Mouse (Mus musculus): ENCODE measurements around the gene Tmem243.
A peak's percentile ranks its signal among the peaks of the same experiment; 100 is the strongest.
"Not testable (repeated sequence)": the region's sequence is repeated elsewhere in the genome, so short reads cannot be mapped to it uniquely, and the experiment has no call there.

Tmem243 gene

DNA sequence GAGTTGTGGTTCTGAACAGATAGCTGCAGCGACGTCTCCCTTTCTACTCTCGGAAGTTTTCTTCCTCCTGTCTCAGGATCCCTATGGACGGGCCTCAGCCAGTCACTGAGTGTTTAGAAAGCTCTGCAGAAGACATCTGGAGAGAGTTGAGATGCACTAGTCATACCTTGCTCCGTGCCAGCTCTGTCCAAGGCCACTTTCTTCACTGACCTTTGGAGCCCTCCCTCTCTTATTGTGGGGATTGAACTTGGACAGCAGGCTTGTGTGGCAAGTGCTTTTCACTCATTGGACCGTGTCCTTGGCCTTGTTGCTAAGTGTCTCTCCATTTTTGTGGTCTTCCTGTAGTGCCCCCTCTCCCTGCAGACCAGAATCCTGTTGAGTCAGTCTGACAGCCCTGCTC, 6.3 kb downstream of the Tmem243 start:
- DNase-seq (ENCODE audit: low spot score in 2 of 2) = no peak

DNA sequence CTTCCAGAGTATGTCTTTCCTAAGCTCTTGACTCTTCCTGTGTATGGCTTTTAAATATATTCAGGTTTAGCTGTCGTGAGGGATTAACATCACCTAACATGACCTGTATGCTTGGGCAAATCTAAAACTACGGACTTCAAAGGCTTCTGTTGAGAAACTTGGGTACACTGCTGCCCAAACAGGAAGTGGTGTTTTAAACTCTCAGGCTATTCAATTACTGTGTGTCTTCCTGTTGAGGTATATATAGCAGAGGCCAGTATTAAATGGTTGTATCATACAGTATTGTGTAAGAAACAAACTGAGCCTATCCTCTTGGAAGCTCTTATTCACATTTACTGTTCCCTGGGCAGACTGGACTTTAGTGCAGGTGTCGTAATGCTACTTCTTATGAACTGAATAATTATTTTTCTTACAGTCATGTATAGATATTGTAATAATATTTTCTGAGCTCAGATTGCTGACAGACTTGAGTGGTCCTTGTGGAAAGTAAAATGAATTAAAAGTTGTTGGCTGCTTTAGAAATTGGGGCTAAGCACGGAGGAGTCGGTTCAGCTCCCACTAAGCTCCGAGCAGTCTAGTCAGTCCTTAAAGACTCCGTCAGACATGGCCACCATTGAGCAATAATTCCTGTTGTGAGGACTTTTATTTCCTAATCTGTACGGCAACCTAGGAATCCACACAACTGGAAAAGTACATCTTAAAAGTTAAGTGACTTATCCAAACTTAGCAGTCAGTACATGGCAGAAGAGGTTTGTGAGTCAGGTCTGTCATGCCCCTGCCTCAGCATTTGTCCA, 7.0 kb downstream of the Tmem243 start:
- no peak for DNase-seq (ENCODE audit: low spot score in 2 of 2)

DNA sequence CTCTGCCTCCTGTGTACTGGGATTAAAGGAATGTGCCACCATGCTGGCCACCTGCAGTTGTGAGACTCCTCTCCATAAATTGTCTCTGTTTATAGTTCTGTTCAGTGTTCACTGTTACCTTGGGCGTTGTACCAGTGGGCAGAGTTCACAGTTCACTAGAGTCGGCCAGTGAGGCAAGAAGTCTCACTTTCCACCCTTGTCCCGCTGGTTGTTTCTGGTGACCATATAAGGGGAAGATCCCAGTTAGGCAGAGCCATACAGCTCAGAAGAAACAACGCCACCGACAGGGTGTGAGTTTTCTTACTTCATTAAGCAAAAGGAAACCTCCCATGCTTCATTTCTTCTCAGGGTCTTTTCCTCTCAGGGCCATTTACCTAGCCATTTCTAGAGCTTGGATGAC, 8.0 kb downstream of the Tmem243 start:
- DNase-seq (ENCODE audit: low spot score in 2 of 2) = no peak

DNA sequence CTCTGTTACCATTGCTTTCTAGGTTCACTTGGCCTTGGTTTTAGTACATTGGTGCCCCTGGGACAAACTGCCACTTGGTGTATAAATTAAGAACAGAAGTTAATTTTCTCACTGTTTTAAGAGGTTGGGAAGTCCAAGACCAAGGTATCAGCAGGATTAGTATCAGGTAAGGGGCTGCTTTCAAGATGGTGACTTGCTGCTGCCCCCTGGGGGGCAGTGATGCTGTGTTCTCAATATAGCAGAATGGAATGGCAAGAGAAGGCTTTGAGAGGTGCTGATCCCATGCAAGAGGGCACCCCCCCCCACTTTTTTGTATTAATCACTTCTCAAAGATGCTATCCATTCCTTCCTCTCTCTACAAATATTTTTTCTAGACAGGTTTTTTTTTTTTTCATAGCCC, 9.1 kb downstream of the Tmem243 start:
- DNase-seq (ENCODE audit: low spot score in 2 of 2) = no peak

DNA sequence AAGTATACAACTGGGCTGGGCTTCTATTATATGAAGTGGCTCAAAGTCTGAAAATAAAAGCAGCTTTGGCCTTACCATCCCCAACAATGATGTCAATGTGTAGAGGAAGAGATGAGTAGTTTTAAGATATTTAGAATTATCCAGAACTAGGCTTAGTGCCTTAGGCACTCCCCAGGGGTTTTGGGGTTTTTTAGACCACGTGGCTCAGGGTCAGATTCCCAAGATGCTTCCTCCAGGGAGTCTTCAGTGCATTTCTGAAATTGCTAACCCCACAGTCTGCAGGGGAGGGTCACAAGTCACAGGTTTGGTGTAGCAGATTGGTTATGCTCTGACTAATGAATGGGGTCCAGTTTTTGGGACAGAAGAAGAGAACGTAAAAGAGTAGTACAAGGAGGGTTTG, 10.8 kb downstream of the Tmem243 start:
- no peak for DNase-seq (ENCODE audit: low spot score in 2 of 2)

DNA sequence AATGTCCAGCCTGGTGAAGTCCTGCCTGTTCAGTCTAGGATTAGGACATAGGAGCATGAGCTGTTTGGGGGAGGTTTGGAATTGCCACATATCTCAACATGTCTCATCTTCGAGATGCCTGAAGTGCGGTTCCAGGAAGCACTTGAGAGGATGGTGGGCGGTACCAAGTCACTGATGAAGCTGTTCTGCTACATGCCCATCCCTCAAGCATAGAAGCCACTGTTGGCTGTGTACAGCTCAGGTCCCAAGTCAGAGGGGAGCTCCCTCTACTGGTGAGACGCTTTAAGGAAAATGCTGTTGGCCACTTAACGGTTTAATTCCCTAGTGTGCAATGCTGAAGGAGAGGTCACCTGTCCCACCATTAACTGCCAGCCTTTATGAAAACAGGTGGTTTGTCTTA, 11.3 kb downstream of the Tmem243 start:
- peak; percentile 23 to 41 for DNase-seq (ENCODE audit: low spot score in 2 of 2)

DNA sequence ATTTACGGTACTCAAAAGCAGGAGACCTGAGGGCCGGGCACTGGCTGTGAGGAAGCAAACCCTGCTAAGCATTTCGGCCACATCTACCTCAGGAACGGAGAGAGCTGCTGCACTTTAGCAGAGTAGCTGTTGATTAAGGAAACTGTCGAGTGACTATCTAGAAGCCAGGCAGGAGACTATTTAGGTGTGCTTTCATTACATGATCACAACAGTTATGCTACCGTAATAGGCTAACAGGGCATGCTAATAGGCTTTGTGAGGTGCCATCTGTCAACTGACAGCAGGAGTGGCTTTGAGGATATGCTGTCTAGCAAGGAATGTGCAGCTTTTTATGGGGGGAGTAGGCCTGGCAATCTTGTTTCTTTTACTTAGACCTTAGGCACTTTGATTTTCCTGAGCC, 13.7 kb downstream of the Tmem243 start:
- DNase-seq (ENCODE audit: low spot score in 2 of 2) = no peak

GRCm38 (mm10) chr5:9124134-9124533, 23.7 kb downstream of the Tmem243 start:
- no peak for DNase-seq (ENCODE audit: low spot score in 2 of 2)

- no peak for DNase-seq (ENCODE audit: low spot score in 2 of 2)
These were observed 28.1 kb downstream of the Tmem243 start for GRCm38 (mm10) chr5:9128566-9128965.

- DNase-seq (ENCODE audit: low spot score in 2 of 2) = no peak
These were observed 31.3 kb downstream of the Tmem243 start for GRCm38 (mm10) chr5:9131786-9132185.

DNA sequence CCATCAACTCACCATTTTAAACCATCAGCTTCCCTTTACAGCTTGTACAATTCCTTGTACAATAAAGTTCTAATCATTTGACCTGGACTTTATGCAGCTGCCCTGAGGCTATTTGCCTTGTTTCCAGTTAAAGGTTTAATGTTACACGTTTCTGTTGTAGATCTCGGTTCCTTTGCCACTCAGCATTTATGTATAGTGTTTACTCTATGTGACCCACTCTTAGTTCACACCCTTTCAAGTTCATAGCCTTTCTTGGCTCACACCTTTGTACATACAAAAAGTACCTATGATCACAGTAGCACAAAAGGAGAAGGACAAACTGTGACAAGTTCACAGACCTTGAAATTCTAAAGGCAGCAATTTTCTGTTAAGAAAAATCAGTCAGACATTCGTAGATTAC, 35.1 kb downstream of the Tmem243 start:
- no peak for DNase-seq (ENCODE audit: low spot score in 2 of 2)

GRCm38 (mm10) chr5:9140724-9141123, 40.3 kb downstream of the Tmem243 start:
- DNase-seq (ENCODE audit: low spot score in 2 of 2) = no peak

DNA sequence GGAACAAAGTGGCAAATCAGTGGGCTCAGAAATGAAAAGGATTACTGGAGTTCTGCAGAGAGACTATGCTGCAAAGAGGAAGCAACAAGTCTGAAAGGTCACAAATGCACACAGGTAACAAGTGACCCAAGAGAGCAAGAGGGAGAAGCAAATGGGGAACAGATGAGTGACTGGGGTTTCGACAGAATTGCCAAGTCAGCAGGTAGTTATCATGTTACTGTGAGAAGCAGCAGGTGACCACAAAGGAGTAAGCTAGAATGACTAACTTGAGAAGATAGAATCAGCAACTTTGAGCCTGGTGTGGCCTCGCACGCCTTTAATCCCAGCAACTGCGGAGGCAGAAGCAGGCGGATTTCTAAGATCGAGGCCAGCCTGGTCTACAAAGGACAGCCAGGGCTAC, 41.9 kb downstream of the Tmem243 start:
- no peak for DNase-seq (ENCODE audit: low spot score in 2 of 2)

DNA sequence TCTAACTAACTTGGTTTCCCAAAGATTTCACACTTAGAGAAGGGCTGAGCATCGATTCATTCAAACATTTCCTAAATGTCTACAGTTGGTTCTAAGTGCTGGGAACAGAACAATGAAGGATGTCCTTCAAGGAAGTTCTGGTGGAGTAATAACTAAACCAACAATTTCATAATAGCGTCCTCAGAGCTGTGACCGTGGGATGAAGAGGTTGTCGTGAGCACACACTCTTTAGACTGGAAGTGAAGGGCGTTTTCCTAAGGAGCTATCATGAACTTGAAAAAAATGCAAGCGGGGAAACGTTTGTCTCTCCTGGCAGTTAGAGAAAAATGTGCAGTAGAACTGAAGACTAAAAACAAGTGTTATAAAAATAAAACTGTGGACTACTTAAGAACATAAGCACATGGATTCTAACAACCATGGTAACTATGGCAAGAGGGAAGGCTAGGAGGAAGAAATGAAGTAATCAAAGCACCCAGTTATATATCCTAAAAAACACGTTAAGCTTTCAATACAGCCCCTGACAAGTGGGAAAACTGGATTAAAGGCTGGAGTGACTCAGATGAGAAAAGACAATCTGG, 48.9 kb downstream of the Tmem243 start:
- no peak for DNase-seq (ENCODE audit: low spot score in 2 of 2)

DNA sequence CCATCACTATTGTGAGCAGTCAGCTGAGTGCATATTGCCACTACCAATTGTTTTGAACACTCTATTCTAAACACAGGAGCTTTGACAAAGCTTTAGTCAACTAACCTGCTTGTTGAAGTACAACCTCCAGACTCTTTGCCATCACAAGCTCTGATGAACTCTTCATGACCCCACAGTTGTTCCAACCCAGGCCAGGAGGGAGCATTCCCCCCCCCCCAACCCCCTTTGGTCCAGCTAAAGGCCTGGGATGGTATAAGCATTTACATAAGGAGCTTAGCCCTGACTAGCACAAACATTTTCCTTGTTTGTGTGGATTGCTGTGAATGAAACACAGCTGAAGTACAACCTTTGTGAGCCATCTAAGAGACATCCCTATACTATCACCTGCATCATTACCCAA, 56.3 kb downstream of the Tmem243 start:
- no peak for DNase-seq (ENCODE audit: low spot score in 2 of 2)

- DNase-seq (ENCODE audit: low spot score in 2 of 2) = no peak
These were observed 56.9 kb downstream of the Tmem243 start for GRCm38 (mm10) chr5:9157336-9157735.

DNA sequence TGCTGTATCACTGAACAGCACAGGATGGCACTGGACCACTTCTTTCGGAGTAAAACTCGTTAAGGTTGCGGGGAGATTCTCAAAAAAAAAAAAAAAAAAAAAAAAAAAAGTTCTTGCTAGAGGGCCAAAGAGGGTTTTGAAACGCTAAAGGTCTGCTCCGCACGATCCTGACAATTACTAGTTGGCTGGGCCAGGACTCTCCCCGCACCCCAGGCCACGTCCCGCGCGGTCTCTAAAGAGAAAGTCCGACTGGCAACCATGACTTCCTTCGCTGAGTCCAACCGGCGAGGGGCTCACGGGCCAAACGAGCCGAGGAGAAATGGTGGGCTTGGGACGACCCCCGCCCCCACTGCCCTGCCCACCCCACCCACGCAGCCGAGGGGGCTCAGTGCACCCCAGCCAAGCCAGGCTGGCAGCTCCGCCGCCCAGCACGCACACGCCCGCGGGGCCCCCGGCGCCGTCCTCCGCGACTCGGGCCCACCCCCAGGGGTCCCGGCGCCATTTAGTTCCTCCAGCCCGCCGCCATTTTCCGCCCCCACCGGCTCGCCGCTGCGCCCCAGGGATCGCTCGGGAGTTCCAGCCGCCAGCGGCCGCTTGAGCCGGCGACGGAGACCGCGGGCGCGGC, 60.5 kb downstream of the Tmem243 start:
- peak in 1 of 2 experiments; percentile 50 for DNase-seq (ENCODE audit: low spot score in 2 of 2)

- DNase-seq (ENCODE audit: low spot score in 2 of 2) = peak; percentile 87 to 88
These were observed 61.1 kb downstream of the Tmem243 start, which contains the start of gene Dmtf1 for GRCm38 (mm10) chr5:9161456-9162041. Gene Dmtf1 (minus strand): TSS chr5:9161776.

DNA sequence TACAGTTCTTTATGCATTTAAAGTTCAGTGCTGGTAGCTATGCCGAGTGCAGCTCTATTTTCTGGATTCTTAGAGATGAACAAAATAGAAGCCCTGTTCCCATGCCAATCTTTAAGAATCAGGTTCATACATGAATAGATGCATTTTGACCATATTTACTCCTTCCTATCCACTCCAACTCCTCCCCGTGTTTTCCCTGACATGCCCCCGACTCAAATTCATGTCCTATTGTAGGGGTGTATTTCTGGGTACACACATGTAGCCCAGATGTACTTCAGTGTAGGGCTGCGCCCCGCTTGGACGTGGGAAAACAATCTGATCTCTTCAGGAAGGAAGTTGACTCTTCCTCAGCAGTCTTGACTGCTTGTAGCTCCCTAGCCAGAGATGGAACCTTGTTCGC, 61.6 kb downstream of the Tmem243 start:
- DNase-seq (ENCODE audit: low spot score in 2 of 2) = no peak

DNA sequence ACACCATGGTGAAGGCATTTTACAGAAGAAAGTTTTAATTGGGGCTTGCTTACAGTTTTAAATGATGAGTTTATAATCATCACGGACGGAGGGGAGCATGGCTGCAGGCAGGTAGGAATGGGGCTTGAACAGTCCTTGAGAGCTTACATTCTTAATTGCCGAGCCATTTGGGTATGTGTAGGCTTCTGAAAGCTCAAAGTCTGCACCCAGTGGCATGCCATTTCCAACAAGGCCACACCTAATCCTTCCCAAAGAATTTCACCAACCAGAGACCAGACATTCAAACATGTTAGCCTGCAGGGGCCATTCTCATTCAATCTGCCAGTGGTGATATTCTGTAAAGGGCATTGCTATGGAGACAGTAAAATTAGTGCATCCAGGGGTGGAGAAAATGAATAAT, 62.9 kb downstream of the Tmem243 start:
- no peak for DNase-seq (ENCODE audit: low spot score in 2 of 2)

- DNase-seq (ENCODE audit: low spot score in 2 of 2) = not testable (repeated sequence)
These were observed 64.7 kb downstream of the Tmem243 start for GRCm38 (mm10) chr5:9165151-9165550.

- no peak for DNase-seq (ENCODE audit: low spot score in 2 of 2)
These were observed 65.9 kb downstream of the Tmem243 start for GRCm38 (mm10) chr5:9166366-9166765.
